Mouse (Mus musculus) yolk sac, embryonic 10.5 days (tissue): ENCODE data around the gene Ska2.

Experiments used
- DNase-seq: peaks from one replicate; pipeline ENCODE4 v3.0.0-alpha.2; 2017; ENCODE audit warnings: low spot score

Ska2 gene

GRCm38 (mm10) chr11:87108755-87109518, at the start of gene Ska2:
Ska2 (plus strand) TSS chr11:87109234.
- peak; percentile 100 for DNase-seq

GRCm38 (mm10) chr11:87060410-87060809, 48.6 kb upstream of the Ska2 start:
- DNase-seq = no peak

GRCm38 (mm10) chr11:87062087-87062486, 46.9 kb upstream of the Ska2 start:
- no peak for DNase-seq

GRCm38 (mm10) chr11:87073343-87073865, 35.6 kb upstream of the Ska2 start:
- peak; percentile 47 for DNase-seq

- DNase-seq = peak; percentile 86
Observed at GRCm38 (mm10) chr11:87073866-87074440, 35.1 kb upstream of the Ska2 start, which contains the start of gene Gdpd1. Gdpd1 (minus strand) TSS chr11:87074062.

- no peak for DNase-seq
Observed at GRCm38 (mm10) chr11:87083712-87084111, 25.3 kb upstream of the Ska2 start.

GRCm38 (mm10) chr11:87085461-87085860, 23.6 kb upstream of the Ska2 start:
- no peak for DNase-seq

- DNase-seq = peak; percentile 88
Observed at GRCm38 (mm10) chr11:87086290-87086984, 22.6 kb upstream of the Ska2 start, which contains the start of gene Smg8. Smg8 (minus strand) TSS chr11:87086774.

GRCm38 (mm10) chr11:87087142-87087541, 21.9 kb upstream of the Ska2 start:
- DNase-seq = no peak

GRCm38 (mm10) chr11:87108409-87108754, 652 bp upstream of the Ska2 start, which contains the start of gene Prr11:
Prr11 (minus strand) TSS chr11:87108708.
- DNase-seq = no peak

- no peak for DNase-seq
Observed at GRCm38 (mm10) chr11:87109519-87110171, 611 bp downstream of the Ska2 start.

- DNase-seq = no peak
Observed at GRCm38 (mm10) chr11:87110172-87110909, 1.3 kb downstream of the Ska2 start.

GRCm38 (mm10) chr11:87121864-87122263, 12.8 kb downstream of the Ska2 start:
- no peak for DNase-seq

GRCm38 (mm10) chr11:87125562-87125961, 16.5 kb downstream of the Ska2 start:
- DNase-seq = no peak

GRCm38 (mm10) chr11:87126281-87126823, 17.3 kb downstream of the Ska2 start:
- no peak for DNase-seq

- peak; percentile 93 for DNase-seq
Observed at GRCm38 (mm10) chr11:87126824-87127816, 18.1 kb downstream of the Ska2 start, which contains the start of gene Trim37. Trim37 (plus strand) TSS chr11:87127077.

GRCm38 (mm10) chr11:87136233-87136632, 27.2 kb downstream of the Ska2 start:
- DNase-seq = no peak

GRCm38 (mm10) chr11:87158012-87158411, 49.0 kb downstream of the Ska2 start:
- no peak for DNase-seq

GRCm38 (mm10) chr11:87162687-87163086, 53.7 kb downstream of the Ska2 start:
- DNase-seq = no peak

GRCm38 (mm10) chr11:87163751-87164150, 54.7 kb downstream of the Ska2 start:
- DNase-seq = no peak
